Mouse (Mus musculus) cerebellum, adult 2 months (tissue): ENCODE results near the gene Fosl1.

Source experiments
- CTCF ChIP-seq: fragments of 200-500 bp; IDR thresholded peaks from 2 replicates; pipeline ENCODE4 v1.5.1; 2011; ENCODE audit warnings: low read depth, mild to moderate bottlenecking, control low read depth, low read length, moderate library complexity, borderline replicate concordance; ENCODE audit not compliant: insufficient read depth
- POLR2A ChIP-seq: fragments of 200-500 bp; IDR thresholded peaks from 2 replicates; pipeline ENCODE4 v1.6.1; 2011; ENCODE audit warnings: low read length, control low read depth, borderline replicate concordance; ENCODE audit not compliant: insufficient read depth

- TF ChIP-seq CTCF: no peak
- TF ChIP-seq POLR2A: no peak
These were observed 21.0 kb downstream of the Fosl1 start, which contains the start of gene Ctsw for GRCm38 (mm10) chr19:5468374-5468773.
